Mouse (Mus musculus): ENCODE measurements at regions not wholly inside any gene's neighbourhood (a gene's known extent, or its start where the extent isn't known, plus 50 kb on each side); places are given as distances from the start of the nearest gene placed in this dataset.

- no peak for DNase-seq
Measured at GRCm38 (mm10) chr13:99057293-99057588, 72.9 kb upstream of the 1700024P04Rik start.

- no peak for DNase-seq
Measured at GRCm38 (mm10) chr13:99056432-99057292, 72.3 kb upstream of the 1700024P04Rik start.

- no peak for DNase-seq
Measured at GRCm38 (mm10) chr13:99055609-99056321, 71.4 kb upstream of the 1700024P04Rik start.

- no peak for DNase-seq
Measured at GRCm38 (mm10) chr13:99052076-99052475, 67.7 kb upstream of the 1700024P04Rik start.

- DNase-seq, result no peak
Measured at GRCm38 (mm10) chr13:99049699-99050098, 65.3 kb upstream of the 1700024P04Rik start.

GRCm38 (mm10) chr13:99048651-99049100 lies 64.3 kb upstream of the 1700024P04Rik start:
- no peak for DNase-seq

- DNase-seq, result no peak
Measured at GRCm38 (mm10) chr13:99047219-99047618, 62.9 kb upstream of the 1700024P04Rik start.

GRCm38 (mm10) chr13:99046737-99047136 lies 62.4 kb upstream of the 1700024P04Rik start:
- DNase-seq, result no peak

- DNase-seq, result no peak
Measured at GRCm38 (mm10) chr13:99042086-99042485, 57.7 kb upstream of the 1700024P04Rik start.

- no peak for DNase-seq
Measured at GRCm38 (mm10) chr13:99041256-99041655, 56.9 kb upstream of the 1700024P04Rik start.

- DNase-seq, result no peak
Measured at GRCm38 (mm10) chr13:99040846-99041245, 56.5 kb upstream of the 1700024P04Rik start.

- no peak for DNase-seq
Measured at GRCm38 (mm10) chr13:99040171-99040570, 55.8 kb upstream of the 1700024P04Rik start.

GRCm38 (mm10) chr13:99039063-99039385 lies 54.7 kb upstream of the 1700024P04Rik start:
- no peak for DNase-seq

GRCm38 (mm10) chr13:99038198-99039062 lies 54.1 kb upstream of the 1700024P04Rik start:
- DNase-seq, result no peak

- DNase-seq, result no peak
Measured at GRCm38 (mm10) chr13:99037131-99037530, 52.8 kb upstream of the 1700024P04Rik start.
